Mouse (Mus musculus): ENCODE measurements around the gene Sag.

Gene Sag

DNA sequence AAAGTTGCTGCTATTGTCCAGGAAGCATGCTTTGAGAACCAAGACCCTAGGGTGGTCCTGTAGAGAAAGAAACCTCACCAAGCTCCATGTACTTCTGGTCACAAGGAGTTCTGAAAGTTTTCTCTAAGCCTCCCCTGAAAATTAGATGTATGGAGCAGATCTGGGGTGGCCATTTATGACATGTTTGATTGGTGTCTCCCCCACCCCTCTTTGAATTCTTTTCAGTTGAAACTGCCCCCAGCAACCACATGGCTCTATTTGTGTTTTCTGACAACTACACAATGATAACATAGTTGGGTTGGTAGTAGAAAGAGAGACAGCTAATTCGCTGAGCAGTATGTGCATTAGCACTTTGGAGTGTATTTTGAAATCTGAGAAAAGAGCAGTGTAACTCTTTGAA, 52.0 kb downstream of the Sag start:
- no peak for DNase-seq

DNA sequence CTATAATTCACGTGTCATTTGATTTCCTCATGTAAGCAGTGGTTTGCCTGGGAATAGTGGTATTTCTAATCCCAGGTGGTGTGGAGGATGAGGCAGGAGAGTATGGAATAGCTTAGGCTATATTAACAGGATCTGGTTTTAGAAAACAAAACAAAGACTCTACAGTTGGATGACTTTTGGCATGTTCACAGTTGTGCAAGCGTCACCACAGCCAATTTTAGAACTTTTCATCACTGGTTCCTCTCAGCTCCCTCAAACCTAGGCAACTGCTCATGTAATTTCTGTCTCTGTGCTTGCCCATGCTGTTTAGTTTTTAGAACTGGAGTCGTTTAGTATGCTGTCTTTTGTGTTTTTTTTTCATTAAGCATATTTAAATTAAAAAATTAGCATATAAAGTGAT, 53.3 kb downstream of the Sag start:
- no peak for DNase-seq

DNA sequence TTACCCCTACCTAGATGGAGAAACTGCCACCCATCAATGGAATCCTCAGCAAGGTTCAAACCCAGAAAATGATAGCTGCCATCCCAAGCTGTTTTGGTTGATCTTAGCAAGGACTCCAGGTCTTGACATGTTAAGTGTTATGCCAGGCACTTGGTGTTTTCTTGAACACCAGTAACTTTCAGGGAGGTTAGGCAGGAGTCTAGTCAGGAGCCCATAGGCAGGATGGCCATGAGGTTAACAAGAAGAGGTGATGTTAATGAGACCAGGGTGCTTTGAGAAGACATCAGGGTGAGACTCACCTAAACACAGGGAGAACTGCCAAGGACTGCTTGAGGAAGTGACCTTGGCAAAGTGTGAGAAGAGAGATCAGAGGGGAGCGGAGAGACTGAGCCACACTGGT, 54.6 kb downstream of the Sag start:
- DNase-seq = no peak

DNA sequence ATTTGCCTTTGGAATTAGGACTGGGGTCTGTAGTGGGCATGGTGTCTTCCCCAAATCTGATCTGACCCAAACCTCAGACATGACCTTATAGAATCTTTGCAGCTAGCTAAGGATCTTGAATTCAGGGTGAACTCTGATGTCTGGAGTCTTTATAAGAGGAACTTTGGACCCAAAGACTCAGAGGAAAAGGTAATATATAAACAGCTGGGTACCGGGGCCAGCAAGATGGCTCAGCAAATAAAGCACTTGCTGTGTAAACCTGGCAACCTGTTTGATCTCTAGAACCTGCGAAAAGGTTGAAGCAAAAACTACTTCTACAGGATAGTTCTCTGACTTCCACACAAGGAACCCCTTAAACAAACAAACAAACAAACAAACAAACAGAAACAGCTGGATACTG, 55.0 kb downstream of the Sag start:
- DNase-seq = no peak

DNA sequence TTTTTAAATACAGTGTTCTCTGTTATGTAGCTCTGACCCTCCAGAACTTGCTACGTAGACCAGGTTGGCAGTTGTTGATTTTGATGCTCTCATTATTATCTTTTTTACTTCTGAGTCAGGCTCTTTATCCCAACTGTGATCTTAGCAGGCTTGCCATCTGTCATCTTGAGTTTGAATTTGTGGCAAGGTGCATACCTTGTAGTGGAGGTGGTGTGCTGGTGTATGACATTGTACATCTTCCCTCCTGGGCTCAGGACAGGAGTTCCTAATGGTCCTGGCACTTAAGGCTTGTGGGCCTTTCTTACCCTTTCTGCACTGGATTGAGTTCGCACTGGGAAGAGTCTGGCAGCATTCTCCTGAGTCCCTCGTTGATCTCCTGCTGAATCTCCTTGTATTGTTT, 60.1 kb downstream of the Sag start:
- DNase-seq = no peak

- no peak for DNase-seq
These were observed 61.4 kb downstream of the Sag start for GRCm38 (mm10) chr1:87864889-87865288.

DNA sequence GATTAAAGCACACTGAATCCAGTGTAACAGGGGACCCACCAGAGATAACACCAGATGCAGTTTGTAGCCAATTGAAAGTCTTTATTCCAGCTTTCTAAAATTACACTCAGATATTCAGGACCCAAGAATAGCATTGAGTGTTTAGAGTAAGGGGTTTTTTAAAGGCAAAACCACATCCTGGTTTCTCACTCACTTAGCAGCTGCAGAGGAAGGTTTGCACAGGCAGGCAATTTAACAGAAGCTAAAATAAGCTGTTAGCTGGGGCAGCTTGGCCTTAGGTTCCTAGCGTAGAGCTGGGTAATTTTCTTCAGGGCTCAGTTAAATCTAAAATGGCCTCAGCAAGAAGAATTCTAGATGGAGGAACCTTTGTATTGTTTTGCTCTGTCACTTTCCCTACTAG, 63.2 kb downstream of the Sag start:
- no peak for DNase-seq

DNA sequence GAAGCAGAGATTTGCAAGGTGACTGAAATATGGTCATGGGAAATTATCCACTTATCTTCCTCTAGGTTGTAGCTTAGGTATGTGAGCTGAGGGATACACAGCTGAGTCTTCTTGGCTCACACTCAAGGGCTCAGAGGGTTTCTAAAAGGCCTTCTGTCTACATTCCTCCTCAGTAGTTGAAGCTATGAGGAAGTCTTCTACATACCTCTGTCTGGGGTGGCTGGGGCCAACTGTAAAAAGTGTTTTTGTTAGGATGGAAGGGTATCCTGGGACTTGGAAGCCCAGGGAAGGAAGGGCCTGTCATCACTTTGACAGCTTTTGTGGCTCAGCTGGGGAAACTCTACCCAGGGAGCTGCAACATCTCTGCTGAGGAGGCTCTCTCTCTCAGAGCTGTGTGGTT, 68.1 kb downstream of the Sag start:
- no peak for DNase-seq

- DNase-seq = no peak
These were observed 69.6 kb downstream of the Sag start for GRCm38 (mm10) chr1:87873081-87873480.

GRCm38 (mm10) chr1:87876065-87876464, 72.6 kb downstream of the Sag start:
- DNase-seq = no peak

DNA sequence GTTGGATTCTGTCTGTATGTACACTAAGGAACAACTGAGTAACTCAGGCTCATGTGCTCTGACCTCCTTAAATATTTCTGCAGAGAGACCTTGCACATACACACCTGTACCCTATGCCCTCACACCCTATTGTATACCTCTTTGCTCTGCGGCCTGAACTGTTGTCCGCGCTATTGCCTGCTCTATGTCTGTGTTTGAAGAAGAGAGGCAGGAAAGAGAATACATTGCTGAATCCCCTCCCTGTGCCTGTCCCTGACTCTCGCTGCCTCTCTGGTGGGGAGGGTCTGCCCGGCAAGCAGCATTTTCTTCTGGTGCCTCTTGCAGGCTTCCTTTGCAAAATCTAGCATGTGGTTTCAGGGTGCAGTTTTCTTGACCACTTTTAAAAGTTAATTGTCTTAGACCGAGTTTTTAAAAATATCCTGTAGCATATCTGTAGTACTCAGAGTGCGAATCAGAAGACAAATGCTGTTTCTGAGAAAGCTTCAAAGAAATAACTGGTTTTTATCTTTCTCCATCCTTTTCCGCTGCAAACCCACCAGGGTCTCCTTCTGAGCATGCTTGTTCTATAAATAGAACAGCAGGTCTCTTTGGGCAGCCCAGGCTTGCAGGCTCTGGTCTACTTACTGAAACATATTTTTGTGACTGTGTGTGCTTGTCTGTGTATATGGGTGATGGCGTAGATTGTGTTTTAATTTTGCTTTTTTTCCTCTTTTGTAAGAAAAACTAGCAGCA, 74.2 kb downstream of the Sag start:
- no peak for DNase-seq

- DNase-seq = no peak
These were observed 75.6 kb downstream of the Sag start for GRCm38 (mm10) chr1:87879034-87879433.

- peak; percentile 80 to 84 for DNase-seq
These were observed 76.2 kb downstream of the Sag start for GRCm38 (mm10) chr1:87879494-87880325.

- no peak for DNase-seq
These were observed 76.8 kb downstream of the Sag start for GRCm38 (mm10) chr1:87880326-87880627.

- DNase-seq = peak; percentile 41 to 64
These were observed 77.4 kb downstream of the Sag start for GRCm38 (mm10) chr1:87880856-87881255.

DNA sequence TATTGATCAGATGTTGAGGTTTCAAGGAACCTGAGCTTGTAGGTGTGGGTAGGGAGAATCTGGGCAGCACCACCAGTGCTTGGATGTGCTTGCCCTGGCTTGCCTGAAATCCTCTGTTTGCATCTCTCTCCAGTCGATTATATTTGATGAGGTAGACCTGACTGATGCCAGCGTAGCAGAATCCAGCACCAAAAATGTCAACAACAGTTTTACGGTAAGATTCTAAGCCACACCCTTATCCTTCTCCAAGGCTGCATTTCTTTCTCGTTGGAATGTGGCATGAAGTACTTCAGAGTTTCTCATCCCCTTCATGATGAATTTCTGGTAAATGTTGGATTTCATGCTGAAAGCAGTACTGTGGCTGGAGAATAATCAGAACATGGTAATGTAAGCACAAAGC, 78.2 kb downstream of the Sag start:
- no peak for DNase-seq

DNA sequence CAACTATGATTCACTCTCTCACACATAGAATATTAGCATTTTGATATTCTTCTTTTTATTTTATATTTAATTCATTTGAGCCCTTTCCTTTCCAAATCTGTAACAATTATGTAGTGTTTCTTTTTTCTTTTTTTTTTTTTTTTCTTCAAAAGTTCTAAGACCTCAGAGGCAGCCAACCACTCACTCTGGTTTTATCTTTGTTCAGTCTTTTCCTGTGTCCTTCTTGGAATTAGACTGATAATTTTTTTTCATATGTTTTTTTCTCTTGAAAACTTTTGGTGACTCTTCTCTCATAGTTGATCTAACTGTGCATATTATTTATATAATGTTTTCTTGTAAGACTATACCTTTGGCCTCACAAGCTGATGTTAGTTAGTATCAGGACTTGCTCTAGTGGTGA, 79.1 kb downstream of the Sag start:
- no peak for DNase-seq

GRCm38 (mm10) chr1:87890960-87891359, 87.5 kb downstream of the Sag start:
- DNase-seq = no peak

GRCm38 (mm10) chr1:87891634-87892033, 88.2 kb downstream of the Sag start:
- DNase-seq = no peak

DNA sequence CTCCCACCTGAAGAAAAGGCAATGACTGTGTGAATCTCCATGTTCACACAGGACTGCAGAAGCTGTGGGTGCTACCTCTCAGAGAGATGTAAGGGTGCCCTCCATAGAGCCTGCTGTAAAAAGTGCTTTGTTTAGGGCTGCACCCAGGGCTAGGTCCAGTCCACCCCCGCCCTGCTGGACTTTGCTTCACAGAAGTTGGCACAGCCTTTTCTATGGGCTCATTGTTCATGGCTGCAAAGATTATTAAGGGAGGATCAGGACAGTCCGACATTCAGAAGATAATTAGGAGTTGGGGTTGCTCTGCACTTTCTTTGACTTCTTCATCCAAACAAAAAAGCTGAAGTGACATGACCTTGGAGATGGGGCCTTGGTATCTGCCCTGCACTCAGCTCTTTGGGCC, 89.0 kb downstream of the Sag start:
- DNase-seq = peak in 1 of 2 experiments; percentile 34

DNA sequence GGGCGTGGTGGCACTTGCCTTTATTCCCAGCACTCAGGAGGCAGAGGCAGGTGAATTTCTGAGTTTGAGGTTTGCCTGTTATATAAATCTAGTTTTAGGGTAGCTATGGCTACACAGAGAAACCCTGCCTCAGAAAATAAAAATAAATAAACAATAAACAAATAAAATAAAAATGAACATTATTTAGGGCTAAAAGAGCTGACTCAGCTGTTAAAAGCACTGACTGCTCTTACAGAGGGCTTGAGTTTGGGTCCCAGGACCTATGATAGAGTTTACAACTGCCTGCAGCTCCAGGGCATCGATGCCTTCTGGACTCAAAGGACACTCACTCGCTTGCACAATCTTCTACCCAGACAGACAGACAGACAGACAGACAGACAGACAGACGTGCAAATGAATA, 89.9 kb downstream of the Sag start:
- no peak for DNase-seq
